Mouse (Mus musculus) CH12.LX (cell line): ENCODE data around the gene Fam173a. TPM values are rescaled to one million over a fixed set of nuclear protein-coding genes. Genes with fewer than 3 reads are reported as not detected.

Experiments
- DNase-seq: peaks from one replicate; pipeline ENCODE4 v3.0.0-alpha.2; 2013; ENCODE audit errors: extremely low read depth
- H3K27ac ChIP-seq: 2 replicates; pipeline ENCODE4 v1.5.1; 2012; ENCODE audit warnings: low read depth, mild to moderate bottlenecking, control low read depth, moderate library complexity; ENCODE audit not compliant: insufficient read depth
- H3K27me3 ChIP-seq: replicated peaks from 2 replicates; pipeline ENCODE3; 2012; ENCODE audit warnings: inconsistent platforms
- H3K36me3 ChIP-seq, 2 experiments: replicated peaks in 1 of 2; 2 replicates each; pipeline versions ENCODE3 to v1.6.1; 2012; ENCODE audit warnings: inconsistent platforms in 1 of 2, low read length in 1 of 2, mild to moderate bottlenecking in 1 of 2, mixed read lengths in 1 of 2, moderate library complexity in 1 of 2; ENCODE audit not compliant: control insufficient read depth in 1 of 2, insufficient read depth in 1 of 2
- H3K4me1 ChIP-seq, 2 experiments: 2 replicates each; pipeline ENCODE4 v1.6.1; 2012; ENCODE audit warnings: inconsistent platforms in 1 of 2, moderate library complexity in 1 of 2; ENCODE audit not compliant: insufficient read depth in 2 of 2, control insufficient read depth in 1 of 2
- H3K4me2 ChIP-seq: 2 replicates; pipeline ENCODE4 v1.6.1; 2012; ENCODE audit warnings: low read depth, mild to moderate bottlenecking, control low read depth; ENCODE audit not compliant: poor library complexity, insufficient read depth, severe bottlenecking
- H3K4me3 ChIP-seq, 3 experiments: fragments of 150-350 bp in 1 of 3; sonication (generic) in 1 of 3; replicated peaks in 1 of 3; 2 replicates each; pipeline versions ENCODE3 to v1.5.1; 2011 to 2012; ENCODE audit warnings: low read depth in 2 of 3, low read length in 2 of 3, mild to moderate bottlenecking in 2 of 3, moderate library complexity in 2 of 3, control low read depth in 1 of 3, improper control_type of control experiment in 1 of 3, inconsistent platforms in 1 of 3, mixed read lengths in 1 of 3; ENCODE audit not compliant: poor library complexity in 1 of 3
- H3K79me2 ChIP-seq: replicated peaks from 2 replicates; pipeline ENCODE4 v1.6.1; 2012; ENCODE audit warnings: mild to moderate bottlenecking, moderate library complexity; ENCODE audit not compliant: control insufficient read depth, poor library complexity, insufficient read depth, severe bottlenecking; ENCODE audit errors: extremely low read depth
- H3K9ac ChIP-seq: 2 replicates; pipeline ENCODE4 v1.6.1; 2012; ENCODE audit warnings: low read depth, mild to moderate bottlenecking, control low read depth, moderate library complexity; ENCODE audit not compliant: insufficient read depth
- H3K9me3 ChIP-seq: replicated peaks from 2 replicates; pipeline ENCODE3; 2012; ENCODE audit warnings: low read length, inconsistent platforms, mixed read lengths
- BHLHE40 ChIP-seq: IDR thresholded peaks from 2 replicates; pipeline ENCODE4 v1.6.1; 2011; ENCODE audit warnings: mild to moderate bottlenecking, low read depth, low read length, improper control_type of control experiment
- CHD1 ChIP-seq: IDR thresholded peaks from 2 replicates; pipeline ENCODE4 v1.6.1; 2012; ENCODE audit warnings: low read depth, low read length, improper control_type of control experiment, inconsistent platforms
- GABPA ChIP-seq: IDR thresholded peaks from 2 replicates; pipeline ENCODE4 v1.6.1; 2012; ENCODE audit warnings: low read depth, low read length, improper control_type of control experiment, inconsistent platforms; ENCODE audit not compliant: insufficient replicate concordance
- HCFC1 ChIP-seq: IDR thresholded peaks from 2 replicates; pipeline ENCODE4 v1.6.1; 2012; ENCODE audit warnings: low read depth, mild to moderate bottlenecking, inconsistent platforms, low read length, improper control_type of control experiment
- IRF4 ChIP-seq: IDR thresholded peaks from 2 replicates; pipeline ENCODE4 v1.6.1; 2014; ENCODE audit warnings: low read depth, mild to moderate bottlenecking, inconsistent platforms, low read length, improper control_type of control experiment
- JUN ChIP-seq: IDR thresholded peaks from 2 replicates; pipeline ENCODE4 v1.6.1; 2011; ENCODE audit warnings: low read depth, mild to moderate bottlenecking, low read length, improper control_type of control experiment, moderate library complexity; ENCODE audit not compliant: insufficient read depth
- MAFK ChIP-seq: IDR thresholded peaks from 2 replicates; pipeline ENCODE4 v1.6.1; 2011; ENCODE audit warnings: low read length, improper control_type of control experiment; ENCODE audit not compliant: insufficient replicate concordance
- MAX ChIP-seq: IDR thresholded peaks from 2 replicates; pipeline ENCODE4 v1.6.1; 2011; ENCODE audit warnings: low read length, improper control_type of control experiment
- MEF2A ChIP-seq: IDR thresholded peaks from 2 replicates; pipeline ENCODE4 v1.6.1; 2014; ENCODE audit warnings: low read depth, mild to moderate bottlenecking, inconsistent platforms, low read length, improper control_type of control experiment, borderline replicate concordance
- MYC ChIP-seq: IDR thresholded peaks from 2 replicates; pipeline ENCODE4 v1.6.1; 2011; ENCODE audit warnings: low read depth, mild to moderate bottlenecking, improper control_type of control experiment, low read length
- NELFE ChIP-seq: IDR thresholded peaks from 2 replicates; pipeline ENCODE4 v1.6.1; 2011; ENCODE audit warnings: low read depth, low read length, improper control_type of control experiment
- POLR2A ChIP-seq: IDR thresholded peaks from 2 replicates; pipeline ENCODE4 v1.6.1; 2011; ENCODE audit warnings: low read depth, mild to moderate bottlenecking, improper control_type of control experiment, low read length
- POLR2AphosphoS2 ChIP-seq: IDR thresholded peaks from 2 replicates; pipeline ENCODE4 v1.6.1; 2011; ENCODE audit warnings: low read depth, low read length, improper control_type of control experiment
- RCOR1 ChIP-seq: conservative IDR thresholded peaks from 2 replicates; pipeline ENCODE4 v1.6.1; 2012; ENCODE audit warnings: low read depth, mild to moderate bottlenecking, inconsistent platforms, low read length, improper control_type of control experiment
- SMC3 ChIP-seq: IDR thresholded peaks from 2 replicates; pipeline ENCODE4 v1.6.1; 2011; ENCODE audit warnings: low read depth, low read length, improper control_type of control experiment
- TBP ChIP-seq: conservative IDR thresholded peaks from 2 replicates; pipeline ENCODE4 v1.6.1; 2011; ENCODE audit warnings: low read depth, low read length, improper control_type of control experiment
- USF2 ChIP-seq: conservative IDR thresholded peaks from 2 replicates; pipeline ENCODE4 v1.6.1; 2011; ENCODE audit warnings: low read depth, low read length, improper control_type of control experiment
- ZNF384 ChIP-seq: IDR thresholded peaks from 2 replicates; pipeline ENCODE4 v1.6.1; 2012; ENCODE audit warnings: low read depth, low read length, improper control_type of control experiment, inconsistent platforms
- dilution Hi-C: fragments of 300-500 bp; cut with MboI; formaldehyde crosslinking; loops from 2 replicates; pipeline ENCODE4 v1.14.3; 2020; ENCODE audit warnings: low sequenced_read_pairs; ENCODE audit not compliant: extremely low pct_unique_long_range_greater_than_20kb, extremely low pct_ligation_motif_present
- in situ Hi-C: fragments of 300-500 bp; cut with MboI; formaldehyde crosslinking; loops from 3 replicates; pipeline ENCODE4 v1.14.3; 2019; ENCODE audit warnings: low sequenced_read_pairs, low pct_ligation_motif_present, low pct_unique_long_range_greater_than_20kb, mixed read lengths
- polyA plus RNA-seq: library from polyadenylated mRNA; unstranded; fragments of >175 nt; gene quantifications from 2 replicates; pipeline ENCODE4 v1.2.1, GENCODE M21; 2012; ENCODE audit warnings: low read depth; ENCODE audit not compliant: insufficient read length
- total RNA-seq, 2 experiments: library from RNA; depleted of rRNA; stranded (reverse); fragments of 300-350 nt in 1 of 2; fragments of >200 nt in 1 of 2; gene quantifications; 2 replicates each; pipeline ENCODE4 v1.2.3; 2012 to 2014

Fam173a gene
- total and polyA plus RNA-seq, 3 experiments, result 25.5 to 68.3 (median 25.5) TPM

DNA sequence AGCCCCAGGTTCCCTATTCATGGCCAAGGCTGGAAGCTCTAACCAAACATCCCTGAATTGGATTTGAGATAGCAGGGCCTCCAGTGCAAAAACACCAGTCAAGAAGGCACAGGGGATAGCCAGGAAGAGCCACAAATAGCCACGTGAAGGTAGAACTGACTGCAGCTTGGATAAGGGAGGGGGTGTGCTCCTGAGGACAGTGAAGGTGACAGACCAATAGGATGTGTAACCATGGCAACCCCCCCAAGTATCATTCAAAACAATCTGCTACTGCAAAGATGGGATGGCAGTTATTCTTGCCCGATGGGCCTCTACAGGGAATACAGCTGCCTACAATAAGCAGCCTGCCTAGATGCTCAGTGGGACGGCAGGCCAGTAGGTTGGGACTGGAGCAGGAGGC, 44.8 kb upstream of the Fam173a start:
- no peaks in the 10 kb centered on the region for H3K27me3 ChIP-seq
- no peak overlapping the region for H3K4me3 ChIP-seq
- no peaks in the 10 kb centered on the region for H3K9me3 ChIP-seq
- no peak for DNase-seq
- no peak overlapping the region for H3K9ac ChIP-seq
- peaks cover 9 to 18% of the 10 kb centered on the region in 2 experiments for H3K4me1 ChIP-seq
- H3K27ac ChIP-seq, result no peak overlapping the region
- no peaks in the 10 kb centered on the region; the same call in none of the 2 replicates for H3K79me2 ChIP-seq
- TF ChIP-seq USF2 (no peak), JUN (no peak), MAX (no peak), NELFE (no peak), MEF2A (no peak), CHD1 (no peak), POLR2AphosphoS2 (no peak)
- H3K4me2 ChIP-seq, result no peak overlapping the region
- dilution Hi-C loops, result no loop called here
- in situ Hi-C loops, result no loop called here
- H3K36me3 ChIP-seq, result peaks cover 73 to 81% of the 10 kb centered on the region in 2 experiments

DNA sequence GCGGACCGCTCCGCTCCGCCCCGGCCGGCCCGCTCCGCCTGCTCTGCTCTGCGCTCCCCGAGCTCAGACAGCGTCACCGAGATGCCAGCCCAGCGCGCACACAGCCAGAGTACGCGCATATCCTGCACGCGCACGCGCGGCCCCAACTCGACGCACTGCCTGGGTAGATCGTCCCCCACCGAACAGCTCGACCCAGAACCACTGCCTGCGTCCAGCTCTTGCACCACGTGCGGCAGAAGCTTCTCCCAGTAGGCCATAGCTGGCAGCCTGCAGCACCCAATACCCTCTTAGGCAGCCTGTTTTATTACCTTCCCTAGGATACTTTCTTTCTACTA, 44.3 kb upstream of the Fam173a start, which contains the start of gene Rhbdl1:
Gene Rhbdl1, minus strand, starts transcription at position 220 of the 335 bp plus-strand sequence.
- in situ Hi-C loops (no loop called here), dilution Hi-C loops (no loop called here)
- Histone ChIP-seq H3K4me1 (peaks cover 9 to 19% of the 10 kb centered on the region in 2 experiments), H3K9ac (no peak within 1 kb of the TSS), H3K27ac (no peak within 1 kb of the TSS), H3K79me2 (peaks cover 4% of the 10 kb centered on the region), H3K4me3 (no peak within 1 kb of the TSS), H3K36me3 (peaks cover 68 to 76% of the 10 kb centered on the region in 2 experiments), H3K9me3 (no peaks in the 10 kb centered on the region), H3K27me3 (no peaks in the 10 kb centered on the region), H3K4me2 (no peak within 1 kb of the TSS)
- TF ChIP-seq HCFC1 (no peak), CHD1 (no peak), SMC3 (no peak), RCOR1 (no peak), GABPA (no peak), IRF4 (no peak)
- DNase-seq, result no peak

DNA sequence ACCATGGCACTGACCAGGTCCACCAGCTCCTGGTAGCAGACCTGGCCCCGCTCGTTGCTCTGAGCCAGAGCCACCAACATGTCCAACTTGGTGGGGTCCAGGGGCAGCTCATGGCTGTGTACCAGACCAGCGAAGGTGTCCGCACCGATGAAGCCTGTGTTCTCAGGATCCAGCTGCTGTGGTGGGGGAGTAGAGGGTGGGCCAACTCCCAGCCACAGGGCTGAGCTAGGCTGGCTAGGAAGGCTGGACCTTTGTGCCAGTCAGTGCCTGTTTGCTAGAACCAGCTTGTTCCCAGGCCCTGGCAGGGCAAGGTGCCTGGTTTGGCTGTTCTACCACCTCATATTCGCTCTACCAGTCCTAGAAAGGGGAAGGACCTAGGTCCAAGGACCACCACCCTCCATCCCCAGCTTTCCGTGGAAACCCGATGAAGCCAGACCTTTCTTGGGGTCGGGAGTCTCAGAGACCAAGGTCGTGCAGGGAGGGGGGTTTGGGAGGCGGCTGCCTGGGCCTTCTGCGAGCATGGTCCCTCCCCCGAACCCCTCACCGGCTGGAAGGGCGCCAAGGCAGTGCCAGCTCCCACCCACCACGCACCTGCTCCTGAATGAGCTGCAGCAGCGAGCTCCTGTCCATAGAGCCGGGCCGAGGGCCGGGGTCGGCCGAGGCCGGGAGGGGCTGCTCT, 43.8 kb upstream of the Fam173a start:
- no peak overlapping the region for H3K4me3 ChIP-seq
- TF ChIP-seq ZNF384 (no peak), BHLHE40 (no peak), MAFK (no peak), POLR2A (no peak), MYC (no peak), TBP (no peak), JUN (no peak)
- no peak overlapping the region for H3K4me2 ChIP-seq
- H3K36me3 ChIP-seq, result peaks cover 65 to 76% of the 10 kb centered on the region in 2 experiments
- no peaks in the 10 kb centered on the region for H3K27me3 ChIP-seq
- no peak overlapping the region for H3K27ac ChIP-seq
- H3K79me2 ChIP-seq, result peaks cover 9% of the 10 kb centered on the region
- in situ Hi-C loops, result no loop called here
- H3K9ac ChIP-seq, result no peak overlapping the region
- H3K4me1 ChIP-seq, result peaks cover 13 to 24% of the 10 kb centered on the region in 2 experiments
- dilution Hi-C loops, result no loop called here
- no peaks in the 10 kb centered on the region for H3K9me3 ChIP-seq
- no peak for DNase-seq
